12 mouse cellular contexts compared by ENCODE assay signal in the genomic region with DNA sequence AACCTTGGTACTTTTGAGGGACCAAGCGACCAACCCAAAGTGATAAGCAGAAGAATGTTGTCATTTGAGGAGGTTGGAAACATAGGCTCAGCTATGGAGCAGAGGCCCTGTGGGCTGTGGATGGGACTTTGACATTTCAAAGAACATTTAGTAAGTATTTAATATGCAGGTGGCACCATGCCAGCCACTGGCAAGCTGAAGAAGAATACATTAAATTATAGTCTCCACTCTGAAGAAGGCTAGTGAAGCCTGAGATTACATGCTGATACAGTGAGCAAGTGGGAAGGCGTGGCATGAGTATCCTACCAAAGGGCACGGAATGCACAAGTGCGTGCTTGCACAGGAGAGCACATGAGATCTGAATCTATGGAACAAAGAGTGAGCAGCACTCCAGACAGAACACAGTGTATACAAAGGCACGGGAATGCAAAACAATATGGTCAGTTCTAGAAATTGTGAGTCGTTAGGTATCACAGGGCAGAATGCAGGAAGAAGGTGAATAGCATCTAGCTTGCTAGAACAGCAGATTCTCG. TPM values are rescaled to one million over a fixed set of nuclear protein-coding genes. Genes with fewer than 3 reads are reported as not detected.
DNase-seq lines count a peak whose midpoint lies in the region; ATAC-seq lines count a peak whose summit lies in the region.
"Had no signal": no experiment of that assay in that cellular context is flagged by ENCODE, and none has a peak within 500 bp of the region (broad histone marks: within the 10 kb centered on the region; RNA-seq: fewer than 3 reads in every experiment).

No protein-coding gene starts in this region.

- H3K4me1 ChIP-seq in hindbrain, embryonic 15.5 days (replicated peaks) = peaks cover 29% of the 10 kb centered on the region
- H3K4me1 ChIP-seq in hindbrain, embryonic 13.5 days (replicated peaks) = peaks cover 34% of the 10 kb centered on the region

- 77% methylated on average over 7 of the region's 7 CpGs for WGBS in hindbrain, embryonic 15.5 days
- 86% methylated on average over 7 of the region's 7 CpGs for WGBS in hindbrain, embryonic 13.5 days

- H3K36me3 ChIP-seq in hindbrain, embryonic 15.5 days = no peaks in the 10 kb centered on the region
- H3K36me3 ChIP-seq in hindbrain, embryonic 13.5 days = peaks cover 10% of the 10 kb centered on the region

- no peaks in the 10 kb centered on the region for H3K9me3 ChIP-seq in hindbrain, embryonic 15.5 days
- no peaks in the 10 kb centered on the region for H3K9me3 ChIP-seq in hindbrain, embryonic 13.5 days
- H3K9me3 ChIP-seq: midbrain, embryonic 12.5 days had no signal

- 0 out of 2 replicates have a peak overlapping the region, but pooled peaks have one; percentile 12 for H3K27ac ChIP-seq in hindbrain, embryonic 15.5 days (replicated peaks)
- H3K27ac ChIP-seq in hindbrain, embryonic 13.5 days = no peak overlapping the region
- H3K27ac ChIP-seq: midbrain, embryonic 12.5 days had no signal

- no peak overlapping the region for H3K9ac ChIP-seq in hindbrain, embryonic 15.5 days
- H3K9ac ChIP-seq in hindbrain, embryonic 13.5 days = no peak overlapping the region
- H3K9ac ChIP-seq: midbrain, embryonic 12.5 days had no signal

- H3K27me3 ChIP-seq in hindbrain, embryonic 15.5 days = no peaks in the 10 kb centered on the region
- no peaks in the 10 kb centered on the region for H3K27me3 ChIP-seq in hindbrain, embryonic 13.5 days
- H3K27me3 ChIP-seq: midbrain, embryonic 12.5 days had no signal

- DNase-seq in urinary bladder, postnatal 25 days (ENCODE audit: low spot score) = peak; percentile 12
- no peak for DNase-seq in urinary bladder, adult 18-20 months (ENCODE audit: low spot score in 2 of 2)
- peak; percentile 64 for DNase-seq in kidney, postnatal 14 days
- no peak for DNase-seq in T-cell, adult 2 months (ENCODE audit: low spot score)
- no peak for DNase-seq in cerebellum, postnatal 14 days
- DNase-seq: adrenal gland, postnatal 14 days; cerebellum, adult 11 months; heart, adult 18-20 months; thymus, adult 18-20 months had no signal

- H3K4me2 ChIP-seq in hindbrain, embryonic 15.5 days = no peak overlapping the region
- H3K4me2 ChIP-seq in hindbrain, embryonic 13.5 days = no peak overlapping the region
- H3K4me2 ChIP-seq: midbrain, embryonic 12.5 days had no signal

- H3K4me3 ChIP-seq in hindbrain, embryonic 15.5 days = no peak overlapping the region
- no peak overlapping the region for H3K4me3 ChIP-seq in hindbrain, embryonic 13.5 days
- H3K4me3 ChIP-seq: midbrain, embryonic 12.5 days had no signal

- ATAC-seq in hindbrain, embryonic 15.5 days (ENCODE audit: low FRiP score, low read depth) = no peak
- ATAC-seq in hindbrain, embryonic 13.5 days (ENCODE audit: low FRiP score) = no peak

RNA-seq across cellular contexts. Expression of a gene that starts 24.5 kb away (rescaled TPM):
- polyA plus RNA-seq in hindbrain, embryonic 15.5 days (2015; fragmentation: Nextera tagmentation; extraction: Ambion mirVana) = 11.1 and 11.5 TPM in 2 replicates
- polyA plus RNA-seq in hindbrain, embryonic 13.5 days (2015; fragmentation: Nextera tagmentation; extraction: Ambion mirVana) = 7.8 and 8.6 TPM in 2 replicates

RNA-seq across cellular contexts. Expression of a gene that starts 31.9 kb away (rescaled TPM):
- 1.1 and 2.4 TPM in 2 replicates for polyA plus RNA-seq in hindbrain, embryonic 15.5 days (2015; fragmentation: Nextera tagmentation; extraction: Ambion mirVana)
- polyA plus RNA-seq in hindbrain, embryonic 13.5 days (2015; fragmentation: Nextera tagmentation; extraction: Ambion mirVana) = 0.80 and 1.6 TPM in 2 replicates

RNA-seq across cellular contexts. Expression of a gene that starts 45.0 kb away (rescaled TPM):
- polyA plus RNA-seq in hindbrain, embryonic 15.5 days (2015; fragmentation: Nextera tagmentation; extraction: Ambion mirVana) = 2.9 and 3.4 TPM in 2 replicates
- polyA plus RNA-seq in hindbrain, embryonic 13.5 days (2015; fragmentation: Nextera tagmentation; extraction: Ambion mirVana) = 2.4 and 2.5 TPM in 2 replicates

RNA-seq across cellular contexts. Expression of a gene that starts 45.2 kb away (rescaled TPM):
- 137 and 144 TPM in 2 replicates for polyA plus RNA-seq in hindbrain, embryonic 15.5 days (2015; fragmentation: Nextera tagmentation; extraction: Ambion mirVana)
- 98.2 and 102 TPM in 2 replicates for polyA plus RNA-seq in hindbrain, embryonic 13.5 days (2015; fragmentation: Nextera tagmentation; extraction: Ambion mirVana)

RNA-seq across cellular contexts. Expression of a gene that starts 45.4 kb away (rescaled TPM):
- polyA plus RNA-seq in hindbrain, embryonic 15.5 days (2015; fragmentation: Nextera tagmentation; extraction: Ambion mirVana) = 212 and 217 TPM in 2 replicates
- polyA plus RNA-seq in hindbrain, embryonic 13.5 days (2015; fragmentation: Nextera tagmentation; extraction: Ambion mirVana) = 199 and 206 TPM in 2 replicates

Comparison
In these comparisons a context has a peak if more than half of its experiments do, and no peak if none do; other contexts are left out.
1. DNase-seq: peak in urinary bladder, postnatal 25 days (single experiment) and kidney, postnatal 14 days (single experiment); none in urinary bladder, adult 18-20 months (0 of 2), T-cell, adult 2 months (single experiment) and cerebellum, postnatal 14 days (0 of 2).